Mouse (Mus musculus): ENCODE data around the gene Igsf23. TPM values are rescaled to one million over a fixed set of nuclear protein-coding genes. Genes with fewer than 3 reads are reported as not detected.

Gene Igsf23
- polyA plus RNA-seq, 1 experiment: 0.19 TPM

Other genes with a start within 250 kb of the Igsf23 start
- 50.6 and 62.6 TPM in 2 replicates for gene Tomm40, start 235.3 kb downstream of the Igsf23 start, polyA plus RNA-seq (2012; rRNA removed)
- gene Nectin2, start 200.3 kb downstream of the Igsf23 start, polyA plus RNA-seq (2012; rRNA removed): 37.9 and 38.6 TPM in 2 replicates
- 171 and 177 TPM in 2 replicates for gene Bcam, start 179.7 kb downstream of the Igsf23 start, polyA plus RNA-seq (2012; rRNA removed)
- gene Cblc, start 153.9 kb downstream of the Igsf23 start, polyA plus RNA-seq (2012; rRNA removed): 25.6 and 37.5 TPM in 2 replicates
- gene Bcl3, start 128.0 kb downstream of the Igsf23 start, polyA plus RNA-seq (2012; rRNA removed): 10.8 and 10.9 TPM in 2 replicates
- 0.08 and 0.15 TPM in 2 replicates for gene Gm19345, start 98.8 kb downstream of the Igsf23 start, polyA plus RNA-seq (2012; rRNA removed)
- gene Ceacam16, start 89.5 kb downstream of the Igsf23 start, polyA plus RNA-seq (2012; rRNA removed): 0.12 TPM in 1 of 2 replicates, not detected in the other
- gene Ceacam19, start 62.8 kb downstream of the Igsf23 start, polyA plus RNA-seq (2012; rRNA removed): 0.72 and 0.81 TPM in 2 replicates
- gene Pvr, start 29.6 kb downstream of the Igsf23 start, polyA plus RNA-seq (2012; rRNA removed): 15.2 and 16.8 TPM in 2 replicates
- gene Ceacam20, start 14.7 kb upstream of the Igsf23 start, polyA plus RNA-seq (2012; rRNA removed): not detected in 2 replicates
- not detected in 2 replicates for gene Nlrp9b, start 40.7 kb upstream of the Igsf23 start, polyA plus RNA-seq (2012; rRNA removed)
- not detected in 2 replicates for gene Vmn1r91, start 148.9 kb upstream of the Igsf23 start, polyA plus RNA-seq (2012; rRNA removed)
- not detected in 2 replicates for gene Gm16442, start 171.8 kb upstream of the Igsf23 start, polyA plus RNA-seq (2012; rRNA removed)
- gene Vmn1r93, start 188.3 kb upstream of the Igsf23 start, polyA plus RNA-seq (2012; rRNA removed): not detected in 2 replicates
- not detected in 2 replicates for gene Vmn1r94, start 217.6 kb upstream of the Igsf23 start, polyA plus RNA-seq (2012; rRNA removed)
- not detected in 2 replicates for gene Vmn1r95, start 243.0 kb upstream of the Igsf23 start, polyA plus RNA-seq (2012; rRNA removed)

Measured in urinary bladder, adult 2 months (tissue).